Mouse (Mus musculus): ENCODE measurements around the gene Dppa3.

DNA sequence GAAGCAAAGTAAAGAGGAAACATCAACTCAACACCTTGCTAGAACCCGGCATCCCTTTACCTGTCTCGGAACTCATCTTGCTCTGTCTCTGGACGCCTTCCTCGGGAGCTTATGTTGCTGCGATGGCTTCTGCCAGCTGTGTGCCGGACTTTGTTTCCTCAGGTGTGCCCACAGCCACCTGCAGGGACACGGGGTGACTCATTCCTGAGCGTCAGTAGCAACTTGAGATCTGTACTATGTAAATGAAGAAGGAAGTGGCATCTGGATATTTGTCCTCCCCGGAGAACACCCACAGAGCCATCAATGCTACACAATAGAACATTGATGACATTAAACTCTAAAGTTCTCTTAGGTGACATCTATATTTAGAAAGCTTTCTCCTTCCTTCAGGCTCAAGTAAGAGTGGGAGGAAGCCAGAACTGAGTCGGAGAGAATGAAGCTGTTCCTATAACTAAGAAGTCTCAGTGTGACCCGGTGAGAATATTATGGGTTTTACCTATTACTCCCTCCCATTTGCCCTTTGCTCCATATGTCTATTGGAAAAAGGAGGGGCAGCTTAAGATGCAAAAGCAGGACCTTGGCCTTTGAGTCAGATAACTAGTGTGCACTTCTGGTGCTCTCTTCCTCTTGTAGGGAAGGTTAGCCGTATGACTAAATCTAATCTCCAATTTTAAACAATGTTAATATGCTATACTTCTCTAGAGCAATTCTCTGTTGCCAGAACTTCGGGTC is 35.0 kb upstream of the Dppa3 start:
- TF ChIP-seq CTCF (IDR thresholded peaks at IDR 0.05; ENCODE audit: control insufficient read depth, insufficient read depth, low read length) (no peak), POLR2A (IDR thresholded peaks at IDR 0.05; ENCODE audit: borderline replicate concordance, control insufficient read depth, low read depth, low read length) (no peak)

All from bone marrow, adult 2 months (tissue).